Mouse (Mus musculus): ENCODE measurements at regions not wholly inside any gene's neighbourhood (a gene's known extent, or its start where the extent isn't known, plus 50 kb on each side); places are given as distances from the start of the nearest gene placed in this dataset.

- WGBS = 50% methylated on average over 7 of the region's 7 CpGs
- Histone ChIP-seq H3K27me3 (ENCODE audit: control insufficient read depth, insufficient read depth, low read length) (no peaks in the 10 kb centered on the region), H3K4me1 (ENCODE audit: control insufficient read depth, insufficient read depth, low read length) (no peaks in the 10 kb centered on the region), H3K27ac (ENCODE audit: insufficient read depth, low read length) (no peak overlapping the region), H3K4me3 (replicated peaks; ENCODE audit: insufficient read depth, low read depth, low read length) (no peak overlapping the region)
- no peak for TF ChIP-seq CTCF (IDR thresholded peaks at IDR 0.05; ENCODE audit: borderline replicate concordance, insufficient read depth, low read depth, low read length)
- TF ChIP-seq POLR2A (IDR thresholded peaks at IDR 0.05; ENCODE audit: borderline replicate concordance, insufficient read depth, low read length) = no peak
- no peak for DNase-seq
Measured at GRCm38 (mm10) chr9:61259421-61260174, 112.6 kb upstream of the Tle3 start.

DNA sequence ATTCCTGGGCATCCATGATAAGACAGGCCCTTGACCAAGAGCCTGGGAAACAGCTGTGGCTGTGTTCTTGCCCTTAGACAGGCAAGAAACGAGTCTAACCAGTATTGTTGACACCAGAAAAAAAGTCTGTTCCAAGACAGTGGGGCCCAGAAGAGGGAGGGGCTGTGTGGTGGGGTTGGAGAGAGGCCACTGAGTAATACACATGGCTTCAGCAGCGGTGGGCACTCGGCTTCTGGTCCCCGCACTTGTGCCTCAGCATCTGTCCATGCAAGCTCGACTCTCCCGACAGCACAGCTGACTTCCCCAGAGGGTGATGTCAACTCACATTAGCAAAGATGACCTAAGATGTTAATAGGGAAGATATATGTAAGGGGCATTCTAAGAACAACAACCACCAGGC, 110.9 kb upstream of the Tle3 start:
- Histone ChIP-seq H3K27me3 (ENCODE audit: control insufficient read depth, insufficient read depth, low read length) (no peaks in the 10 kb centered on the region), H3K4me1 (ENCODE audit: control insufficient read depth, insufficient read depth, low read length) (no peaks in the 10 kb centered on the region), H3K4me3 (replicated peaks; ENCODE audit: insufficient read depth, low read depth, low read length) (no peak overlapping the region), H3K27ac (ENCODE audit: insufficient read depth, low read length) (no peak overlapping the region)
- WGBS = 71% methylated on average over 6 of the region's 6 CpGs
- TF ChIP-seq POLR2A (IDR thresholded peaks at IDR 0.05; ENCODE audit: borderline replicate concordance, insufficient read depth, low read length) = no peak
- TF ChIP-seq CTCF (IDR thresholded peaks at IDR 0.05; ENCODE audit: borderline replicate concordance, insufficient read depth, low read depth, low read length) = no peak
- DNase-seq = no peak

DNA sequence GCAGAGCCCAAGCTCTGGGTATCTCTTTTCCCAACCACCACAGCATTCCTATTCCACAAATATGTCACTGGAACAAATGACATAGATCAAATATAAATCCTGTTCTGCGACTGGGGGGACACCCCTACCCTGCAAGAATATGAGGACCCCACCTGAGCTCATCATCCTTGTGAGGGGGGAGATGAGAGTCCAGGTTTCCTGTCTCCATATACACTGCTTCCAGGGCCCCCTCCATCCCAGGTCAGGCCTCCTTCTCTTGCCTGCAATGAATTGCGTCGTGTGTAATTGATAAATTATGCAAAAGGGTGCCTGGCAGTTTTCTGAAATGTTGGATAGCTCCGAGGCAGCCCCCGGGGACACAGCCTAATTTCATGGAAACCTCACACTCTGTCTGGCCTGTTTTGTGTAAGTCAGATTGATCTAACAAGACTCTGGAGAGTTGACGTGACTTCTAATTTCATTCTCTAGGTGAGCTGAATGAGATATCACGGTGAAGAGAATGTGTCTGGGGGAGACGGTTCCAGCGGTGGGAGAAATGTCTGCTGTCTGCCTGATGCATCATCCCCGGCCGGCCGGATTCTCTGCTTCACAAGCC, 110.3 kb upstream of the Tle3 start:
- Histone ChIP-seq H3K4me1 (ENCODE audit: control insufficient read depth, insufficient read depth, low read length) (no peaks in the 10 kb centered on the region), H3K27ac (ENCODE audit: insufficient read depth, low read length) (no peak overlapping the region), H3K4me3 (replicated peaks; ENCODE audit: insufficient read depth, low read depth, low read length) (no peak overlapping the region), H3K27me3 (ENCODE audit: control insufficient read depth, insufficient read depth, low read length) (no peaks in the 10 kb centered on the region)
- no peak for DNase-seq
- TF ChIP-seq POLR2A (IDR thresholded peaks at IDR 0.05; ENCODE audit: borderline replicate concordance, insufficient read depth, low read length) (no peak), CTCF (IDR thresholded peaks at IDR 0.05; ENCODE audit: borderline replicate concordance, insufficient read depth, low read depth, low read length) (no peak)
- WGBS = 69% methylated on average over 12 of the region's 12 CpGs

- no peak overlapping the region for H3K4me3 ChIP-seq (replicated peaks; ENCODE audit: insufficient read depth, low read depth, low read length)
- WGBS = 71% methylated on average over 4 of the region's 4 CpGs
- no peaks in the 10 kb centered on the region for H3K4me1 ChIP-seq (ENCODE audit: control insufficient read depth, insufficient read depth, low read length)
- DNase-seq = no peak
- no peak overlapping the region for H3K27ac ChIP-seq (ENCODE audit: insufficient read depth, low read length)
- H3K27me3 ChIP-seq (ENCODE audit: control insufficient read depth, insufficient read depth, low read length) = no peaks in the 10 kb centered on the region
- TF ChIP-seq POLR2A (IDR thresholded peaks at IDR 0.05; ENCODE audit: borderline replicate concordance, insufficient read depth, low read length) (no peak), CTCF (IDR thresholded peaks at IDR 0.05; ENCODE audit: borderline replicate concordance, insufficient read depth, low read depth, low read length) (no peak)
Measured at GRCm38 (mm10) chr9:61263335-61263734, 108.8 kb upstream of the Tle3 start.

DNA sequence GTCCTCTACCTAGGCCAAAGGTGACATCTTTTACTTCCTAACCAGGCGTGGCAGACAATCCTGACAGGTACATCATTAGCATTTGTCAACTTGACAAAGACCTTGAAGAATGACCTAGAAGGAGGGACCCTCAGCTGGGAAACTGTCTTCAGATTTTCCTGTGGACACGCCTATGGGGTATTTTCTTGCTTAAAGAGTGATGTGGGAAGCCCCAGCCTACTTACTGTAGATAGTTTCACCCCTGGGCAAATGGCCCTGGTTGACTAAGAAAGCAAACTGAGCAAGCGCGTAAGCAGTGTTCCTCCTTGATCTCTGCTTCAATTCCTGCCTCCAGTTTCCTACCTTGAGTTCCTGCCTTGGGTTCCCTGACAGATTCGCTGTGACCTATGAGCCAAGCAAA, 106.7 kb upstream of the Tle3 start:
- DNase-seq = no peak
- no peaks in the 10 kb centered on the region for H3K4me1 ChIP-seq (ENCODE audit: control insufficient read depth, insufficient read depth, low read length)
- no peaks in the 10 kb centered on the region for H3K27me3 ChIP-seq (ENCODE audit: control insufficient read depth, insufficient read depth, low read length)
- no peak overlapping the region for H3K27ac ChIP-seq (ENCODE audit: insufficient read depth, low read length)
- H3K4me3 ChIP-seq (replicated peaks; ENCODE audit: insufficient read depth, low read depth, low read length) = no peak overlapping the region
- no peak for TF ChIP-seq POLR2A (IDR thresholded peaks at IDR 0.05; ENCODE audit: borderline replicate concordance, insufficient read depth, low read length)
- no peak for TF ChIP-seq CTCF (IDR thresholded peaks at IDR 0.05; ENCODE audit: borderline replicate concordance, insufficient read depth, low read depth, low read length)
- whole genome bisulfite sequencing = 97% methylated on average over 5 of the region's 5 CpGs

DNA sequence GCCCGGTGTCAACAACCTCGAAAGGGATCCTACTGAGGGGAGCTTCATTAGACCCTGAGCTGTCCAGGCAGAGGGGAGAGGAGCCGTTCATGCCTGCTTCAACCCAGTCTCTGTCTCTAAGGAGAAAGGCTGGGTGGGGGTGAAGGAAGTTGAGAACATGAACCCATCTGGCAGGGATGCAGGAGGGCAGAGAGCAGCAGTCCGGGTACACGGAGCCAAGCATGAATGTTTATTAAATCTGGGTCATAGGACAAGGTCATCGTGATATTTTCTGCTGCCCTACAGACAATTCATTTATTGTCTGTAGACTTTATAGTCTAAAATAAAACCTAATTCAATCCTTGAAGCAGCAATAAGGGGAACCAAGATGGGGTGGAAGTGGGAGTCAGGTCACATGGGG, 105.2 kb upstream of the Tle3 start:
- WGBS = 78% methylated on average over 6 of the region's 6 CpGs

GRCm38 (mm10) chr9:61267541-61267940, 104.6 kb upstream of the Tle3 start:
- no peak for DNase-seq
- TF ChIP-seq CTCF (IDR thresholded peaks at IDR 0.05; ENCODE audit: borderline replicate concordance, insufficient read depth, low read depth, low read length) (no peak), POLR2A (IDR thresholded peaks at IDR 0.05; ENCODE audit: borderline replicate concordance, insufficient read depth, low read length) (no peak)
- H3K4me3 ChIP-seq (replicated peaks; ENCODE audit: insufficient read depth, low read depth, low read length) = no peak overlapping the region
- no peaks in the 10 kb centered on the region for H3K27me3 ChIP-seq (ENCODE audit: control insufficient read depth, insufficient read depth, low read length)
- H3K4me1 ChIP-seq (ENCODE audit: control insufficient read depth, insufficient read depth, low read length) = peaks cover 4% of the 10 kb centered on the region; the same call in 1 of the 2 replicates
- WGBS = 48% methylated on average over 4 of the region's 4 CpGs
- no peak overlapping the region for H3K27ac ChIP-seq (ENCODE audit: insufficient read depth, low read length)

More for the DNA sequence above, 105.2 kb upstream of the Tle3 start:
- TF ChIP-seq POLR2A (IDR thresholded peaks at IDR 0.05; ENCODE audit: borderline replicate concordance, insufficient read depth, low read length) = no peak
- TF ChIP-seq CTCF (IDR thresholded peaks at IDR 0.05; ENCODE audit: borderline replicate concordance, insufficient read depth, low read depth, low read length) = no peak
- DNase-seq = no peak
- H3K4me1 ChIP-seq (ENCODE audit: control insufficient read depth, insufficient read depth, low read length) = peaks cover 4% of the 10 kb centered on the region; the same call in 1 of the 2 replicates
- no peaks in the 10 kb centered on the region for H3K27me3 ChIP-seq (ENCODE audit: control insufficient read depth, insufficient read depth, low read length)
- H3K4me3 ChIP-seq (replicated peaks; ENCODE audit: insufficient read depth, low read depth, low read length) = no peak overlapping the region
- no peak overlapping the region for H3K27ac ChIP-seq (ENCODE audit: insufficient read depth, low read length)

- Histone ChIP-seq H3K27ac (ENCODE audit: insufficient read depth, low read length) (no peak overlapping the region), H3K4me3 (replicated peaks; ENCODE audit: insufficient read depth, low read depth, low read length) (no peak overlapping the region), H3K4me1 (ENCODE audit: control insufficient read depth, insufficient read depth, low read length) (peaks cover 4% of the 10 kb centered on the region; the same call in 1 of the 2 replicates), H3K27me3 (ENCODE audit: control insufficient read depth, insufficient read depth, low read length) (no peaks in the 10 kb centered on the region)
- TF ChIP-seq CTCF (IDR thresholded peaks at IDR 0.05; ENCODE audit: borderline replicate concordance, insufficient read depth, low read depth, low read length) = no peak
- TF ChIP-seq POLR2A (IDR thresholded peaks at IDR 0.05; ENCODE audit: borderline replicate concordance, insufficient read depth, low read length) = no peak
- WGBS = 57% methylated on average over 2 of the region's 2 CpGs
- DNase-seq = no peak
Measured at GRCm38 (mm10) chr9:61268162-61268561, 104.0 kb upstream of the Tle3 start.

All from cerebellum, adult 2 months (tissue).